Mouse (Mus musculus): Measurements from ENCODE around the gene Asic3.

DNA sequence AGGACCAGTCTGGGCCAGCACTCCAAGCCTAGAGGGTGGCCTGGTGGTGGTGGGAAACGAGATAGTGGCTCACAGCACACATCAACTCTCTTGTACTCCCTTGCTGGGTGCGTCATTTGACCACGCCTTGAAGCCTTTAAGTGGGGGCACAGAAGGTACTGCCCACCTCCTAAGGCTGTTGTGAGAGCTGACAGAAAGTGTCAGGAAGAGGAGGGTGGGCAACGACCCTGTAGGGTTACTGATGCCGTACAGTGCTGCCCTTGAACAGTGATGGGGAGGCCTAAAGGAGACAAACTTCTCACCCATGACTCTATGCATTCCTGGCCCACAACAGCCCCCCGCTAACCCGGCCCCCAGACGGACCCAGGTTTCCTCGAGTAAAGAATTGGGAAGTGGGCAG is 46.8 kb upstream of the Asic3 start:
- TF ChIP-seq CTCF (IDR thresholded peaks at IDR 0.05; ENCODE audit: low read depth, low read length) = no peak
- no peak for TF ChIP-seq GATA2 (IDR thresholded peaks at IDR 0.05; ENCODE audit: borderline replicate concordance, low read depth, low read length)
- no peak for TF ChIP-seq GATA1 (IDR thresholded peaks at IDR 0.05; ENCODE audit: borderline replicate concordance, low read length)

All from G1E (cell line).